Mouse (Mus musculus) activated CD4-positive, CD25-positive, alpha-beta regulatory T cell, adult 4 months (primary cell): Measurements from ENCODE around the gene Polr3b. TPM values are rescaled to one million over a fixed set of nuclear protein-coding genes. Genes with fewer than 3 reads are reported as not detected.

Source experiments
- ATAC-seq: one replicate; pipeline ENCODE4 v1.8.0; 2017
- polyA plus RNA-seq, 2 experiments: library from polyadenylated mRNA; unstranded; fragments of 100-300 nt; shearing (Covaris generic); gene quantifications; one replicate each; pipeline ENCODE4 v1.2.1; 2017

Polr3b gene
- polyA plus RNA-seq, 2 experiments from 2014 or later = 11.8 to 13.3 TPM

DNA sequence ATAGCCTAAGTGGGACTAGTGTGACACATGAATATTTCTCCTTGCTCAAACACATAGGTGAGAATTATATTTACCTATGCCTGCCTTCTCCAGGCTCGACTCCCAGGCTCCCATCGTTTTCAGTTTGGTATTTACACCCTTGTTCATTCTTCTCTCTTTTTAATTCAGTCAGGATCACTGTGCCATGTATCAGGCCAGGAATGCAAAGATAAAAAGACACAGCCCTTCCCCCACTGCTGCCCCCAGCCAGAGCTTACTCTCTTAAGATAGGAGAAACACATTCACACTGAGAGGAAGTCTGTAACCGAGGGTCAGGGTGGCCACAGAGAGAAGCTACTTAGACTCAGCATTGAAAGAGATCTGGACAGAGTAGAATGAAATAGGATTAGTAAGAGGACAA lies 10.4 kb upstream of the Polr3b start:
- no peak for ATAC-seq

DNA sequence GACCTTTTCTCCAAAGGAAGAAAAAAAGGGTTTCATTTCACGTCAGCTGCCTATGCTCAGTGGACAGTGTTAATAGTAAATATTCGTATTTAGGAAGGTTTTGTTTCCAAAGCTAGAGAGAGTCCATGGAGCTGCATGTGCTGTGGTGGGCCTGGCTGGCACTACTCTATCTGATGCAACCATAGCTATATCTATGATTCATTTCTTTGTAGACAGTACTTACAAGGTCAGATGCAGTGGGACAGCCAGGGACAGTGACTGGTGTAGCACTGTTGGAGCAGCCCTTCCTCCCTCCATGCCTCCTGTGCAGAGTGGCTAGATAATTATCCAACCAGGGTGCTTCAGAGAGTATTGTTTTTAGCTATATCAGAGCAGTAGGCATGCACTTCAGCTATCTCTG lies 9.8 kb upstream of the Polr3b start:
- no peak for ATAC-seq

DNA sequence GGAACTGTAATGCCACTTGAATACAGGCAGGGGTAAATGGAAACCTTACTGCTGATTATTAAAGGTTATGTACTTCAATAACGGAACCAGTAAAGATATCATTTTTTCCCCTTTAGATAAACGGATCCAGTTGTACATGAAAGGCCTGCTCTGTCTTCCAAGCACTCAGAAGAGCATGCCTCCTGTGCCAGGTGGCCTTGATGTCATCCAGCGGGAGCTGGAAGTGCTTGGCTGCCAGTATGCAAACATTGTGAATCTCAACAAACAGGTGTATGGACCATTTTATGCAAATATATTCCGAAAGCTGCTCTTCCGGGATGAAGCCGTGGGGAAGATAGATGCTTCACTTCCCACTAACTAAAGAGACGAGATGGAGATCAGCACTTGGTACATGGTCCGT lies 8.7 kb upstream of the Polr3b start:
- ATAC-seq = no peak

DNA sequence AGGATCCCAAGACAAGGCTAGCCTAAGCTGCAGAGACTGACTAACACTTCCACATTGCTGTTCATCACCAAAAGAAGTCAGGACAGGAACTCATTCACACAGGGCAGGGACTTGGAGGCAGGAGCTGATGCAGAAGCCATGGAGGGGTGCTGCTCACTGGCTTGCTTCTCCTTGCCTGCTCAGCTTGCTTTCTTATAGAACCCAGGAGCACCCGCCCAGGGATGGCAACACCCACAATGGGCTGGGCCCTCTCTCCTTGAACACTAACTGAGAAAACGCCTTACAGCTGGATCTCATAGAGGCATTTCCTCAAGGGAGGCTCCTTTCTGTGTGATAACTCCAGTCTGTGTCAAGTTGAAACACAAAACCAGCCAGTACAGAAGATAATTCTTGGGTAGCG lies 7.0 kb upstream of the Polr3b start:
- ATAC-seq = no peak

DNA sequence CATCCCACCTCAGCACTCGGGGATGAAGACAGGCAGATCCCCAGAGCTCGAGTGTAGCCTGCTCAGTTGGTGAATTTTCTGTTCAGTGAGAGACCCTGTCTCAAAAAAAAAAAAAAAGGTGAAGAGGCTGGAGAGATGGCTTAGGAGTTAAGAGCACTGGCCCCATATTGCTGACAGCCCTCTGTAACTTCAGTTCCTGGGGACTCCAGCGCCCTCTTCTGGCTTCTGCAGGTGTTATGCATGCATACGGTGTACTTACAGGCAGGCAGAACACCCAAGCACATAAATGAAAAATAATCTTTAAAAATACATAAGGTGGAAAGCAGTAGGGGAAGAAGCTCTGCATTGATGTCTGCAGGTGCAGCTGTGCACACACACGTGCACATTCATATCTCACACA lies 9.1 kb downstream of the Polr3b start:
- peak; percentile 38 for ATAC-seq

DNA sequence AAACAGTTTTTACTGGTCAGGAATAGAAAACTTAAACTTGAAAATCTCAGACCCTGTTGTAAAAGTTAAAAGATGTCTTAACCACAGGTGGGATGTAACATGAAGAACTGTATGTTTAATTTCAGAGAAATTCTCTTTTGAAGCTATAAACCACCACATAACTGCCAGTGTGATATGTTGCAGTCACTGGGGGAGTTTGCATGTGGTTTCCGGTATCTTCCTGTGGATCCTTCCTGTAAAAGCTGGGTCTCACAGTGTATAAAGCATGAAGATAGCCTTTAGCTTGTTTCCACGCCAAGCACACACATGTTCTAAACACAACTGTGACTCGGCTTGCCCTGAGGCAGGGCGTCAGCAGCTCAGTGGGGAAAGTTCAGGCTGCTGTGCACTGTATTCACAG lies 9.9 kb downstream of the Polr3b start:
- peak; percentile 79 for ATAC-seq

DNA sequence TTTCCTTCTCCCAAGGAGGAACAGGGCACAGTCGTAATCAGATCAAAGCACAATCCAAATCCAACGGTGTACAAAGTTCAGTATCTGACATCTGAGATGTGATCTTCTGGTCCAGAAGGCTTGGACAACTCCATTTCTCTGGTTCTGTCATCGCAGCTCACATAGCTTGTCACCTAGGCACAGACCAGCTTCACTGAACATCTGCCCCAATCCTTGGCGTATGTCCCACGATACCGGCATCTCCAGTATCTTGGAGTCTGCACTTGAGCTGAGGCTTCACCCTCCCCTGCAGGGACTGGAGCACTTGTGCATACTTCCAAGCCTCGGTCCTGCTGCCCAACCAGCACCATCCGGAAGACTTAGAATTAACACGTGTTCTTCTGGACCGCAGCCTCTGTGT lies 14.6 kb downstream of the Polr3b start:
- ATAC-seq = no peak

DNA sequence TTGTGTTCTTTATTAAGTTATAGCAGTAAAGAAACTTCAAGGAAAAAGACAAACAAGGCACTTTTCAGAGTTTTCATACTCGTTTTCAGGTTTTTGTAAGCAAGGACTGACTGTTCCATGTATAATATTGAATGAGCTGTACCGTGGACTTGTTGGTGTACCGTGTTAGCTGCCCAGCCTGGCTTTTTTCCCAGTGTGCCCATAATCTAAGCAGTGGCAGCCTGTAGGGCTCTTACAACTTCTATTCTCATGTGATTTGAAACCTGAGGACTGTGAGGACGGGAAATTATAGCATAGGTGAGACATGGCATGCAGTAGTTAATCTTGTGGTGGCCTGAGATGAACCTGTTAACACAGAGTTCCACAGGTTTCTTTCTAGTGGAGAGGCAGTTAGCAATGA lies 16.3 kb downstream of the Polr3b start:
- no peak for ATAC-seq

DNA sequence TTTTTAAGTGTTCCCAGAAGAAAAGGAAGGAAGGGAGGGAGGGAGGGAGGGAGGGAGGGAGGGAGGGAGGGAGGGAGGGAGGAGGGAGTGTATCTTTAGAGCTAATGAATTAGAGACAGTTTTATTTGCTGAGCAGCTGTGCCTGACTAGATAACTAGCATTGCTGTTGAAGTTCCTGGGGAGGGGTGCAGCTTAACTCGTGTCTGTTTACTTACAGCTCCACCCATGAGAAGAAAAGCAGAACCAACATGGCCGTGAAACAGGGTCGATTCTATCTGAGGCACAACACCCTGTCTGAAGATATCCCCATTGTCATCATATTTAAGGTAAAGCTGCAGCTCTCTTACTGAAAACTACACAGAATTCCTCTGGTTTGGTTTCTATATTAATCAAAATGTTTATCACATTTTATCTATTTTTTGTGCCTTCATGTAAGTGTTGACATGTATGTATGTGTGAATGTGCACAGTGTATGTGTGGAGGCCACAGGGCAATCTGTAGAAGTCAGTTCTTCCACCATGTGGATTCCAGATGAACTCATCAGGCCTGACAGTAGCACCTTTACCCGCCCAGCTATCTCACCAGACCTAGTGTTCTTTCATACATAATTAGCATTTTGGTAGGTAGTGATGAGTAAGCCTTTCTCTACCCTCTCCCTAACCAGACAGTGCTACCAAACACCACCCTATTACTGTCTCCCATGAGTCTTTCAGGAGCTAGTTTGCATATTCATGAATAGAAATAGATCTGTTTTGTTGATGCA lies 17.6 kb downstream of the Polr3b start:
- ATAC-seq = no peak

DNA sequence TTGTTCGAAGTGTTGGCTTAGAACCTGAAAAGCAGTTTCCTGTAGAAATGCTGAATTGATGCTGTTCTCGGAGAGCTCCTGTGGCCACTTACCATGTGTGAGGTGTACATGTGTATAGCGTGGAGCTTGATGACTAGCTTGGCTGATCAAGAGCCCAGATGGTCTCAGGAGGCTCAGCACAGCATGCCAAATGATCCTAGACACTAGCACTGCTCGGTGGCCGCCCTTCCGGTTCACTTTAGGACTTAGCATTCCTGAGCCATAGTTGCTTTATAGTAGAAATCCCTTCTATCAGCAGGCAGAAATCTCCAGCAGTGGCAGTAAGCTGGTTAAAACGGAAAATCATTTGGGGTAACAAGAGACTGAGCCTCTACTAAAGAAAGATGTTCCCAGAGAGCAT lies 18.8 kb downstream of the Polr3b start:
- no peak for ATAC-seq

DNA sequence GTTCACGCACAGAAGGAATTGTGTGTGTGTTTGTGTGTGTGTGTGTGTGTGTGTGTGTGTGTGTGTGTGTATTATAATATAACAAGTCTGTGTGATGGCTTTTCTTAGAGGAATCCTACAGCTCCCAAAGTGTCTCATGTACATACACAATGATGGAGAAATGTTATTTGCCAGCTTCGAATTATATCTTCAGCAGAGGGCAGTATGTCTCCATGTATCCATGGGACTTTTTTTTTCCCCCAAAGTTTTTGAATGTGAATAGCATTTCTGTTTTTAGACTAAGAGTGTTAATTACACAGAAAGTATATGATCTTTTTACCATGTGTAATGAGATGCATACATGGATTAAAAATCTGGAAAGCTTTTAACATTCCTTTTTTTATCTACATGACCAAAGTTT lies 19.5 kb downstream of the Polr3b start:
- ATAC-seq = no peak

DNA sequence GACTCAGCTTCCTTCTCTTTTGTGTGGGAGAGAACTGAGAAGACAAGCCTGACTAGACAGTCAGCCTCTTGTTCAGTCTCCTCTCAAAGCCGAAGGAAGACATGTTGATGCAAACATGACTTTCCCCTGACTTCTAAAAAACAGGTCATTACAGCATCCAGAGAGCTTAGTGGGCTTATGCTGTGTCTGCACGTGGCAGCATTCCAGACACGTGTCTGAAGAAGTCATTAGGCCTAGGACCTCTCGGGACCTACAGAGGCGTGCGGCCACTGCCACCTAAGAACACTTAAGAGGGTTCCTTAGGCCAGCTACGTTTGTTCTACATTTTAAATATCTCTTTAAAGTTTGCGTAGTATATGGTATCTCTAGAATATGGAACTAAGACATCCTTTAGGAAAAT lies 23.8 kb downstream of the Polr3b start:
- no peak for ATAC-seq

DNA sequence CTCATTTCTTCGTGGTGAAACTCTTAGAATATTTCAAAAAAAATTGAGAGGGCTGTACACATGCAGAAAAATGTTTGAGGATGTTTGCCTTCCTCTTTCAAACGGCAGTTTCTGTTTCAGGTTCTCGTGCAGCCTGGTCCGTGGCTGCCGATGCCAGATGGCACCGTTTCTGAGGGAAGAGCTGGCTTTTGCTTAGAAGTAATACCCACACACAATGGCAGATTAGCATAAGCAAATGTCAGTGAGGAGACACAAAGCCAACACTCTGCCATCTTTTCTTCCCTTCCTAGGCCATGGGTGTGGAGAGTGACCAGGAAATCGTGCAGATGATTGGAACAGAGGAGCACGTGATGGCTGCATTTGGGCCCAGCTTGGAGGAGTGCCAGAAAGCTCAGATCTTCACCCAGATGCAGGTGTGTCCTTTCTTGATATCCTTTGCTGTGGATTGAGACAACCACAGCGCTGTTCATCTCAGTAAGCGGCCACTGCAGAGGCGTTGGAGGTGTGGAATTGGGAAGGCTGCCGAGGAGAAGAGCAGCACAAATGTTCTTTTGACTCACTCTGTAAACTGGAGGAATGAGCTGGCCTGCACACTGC lies 24.5 kb downstream of the Polr3b start:
- peak; percentile 76 for ATAC-seq

DNA sequence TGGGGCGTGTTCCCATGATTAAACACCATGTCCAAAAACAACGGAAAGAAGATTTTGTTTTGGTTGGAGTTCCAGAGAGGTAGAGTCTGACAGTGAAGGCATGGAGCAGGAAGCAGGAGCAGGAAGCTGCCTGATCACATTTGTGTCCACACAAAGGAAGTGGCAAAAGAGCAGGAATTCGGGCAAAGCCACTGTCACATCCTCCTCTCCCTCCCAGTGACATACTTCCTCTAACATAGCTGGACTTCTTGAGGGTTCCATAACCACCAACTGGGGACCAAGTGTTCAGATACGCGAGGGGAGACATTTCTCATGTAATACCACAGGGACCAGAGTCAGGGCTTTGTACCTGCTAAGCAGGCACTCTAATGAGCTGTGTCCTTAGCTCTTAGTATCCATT lies 25.2 kb downstream of the Polr3b start:
- ATAC-seq = no peak

DNA sequence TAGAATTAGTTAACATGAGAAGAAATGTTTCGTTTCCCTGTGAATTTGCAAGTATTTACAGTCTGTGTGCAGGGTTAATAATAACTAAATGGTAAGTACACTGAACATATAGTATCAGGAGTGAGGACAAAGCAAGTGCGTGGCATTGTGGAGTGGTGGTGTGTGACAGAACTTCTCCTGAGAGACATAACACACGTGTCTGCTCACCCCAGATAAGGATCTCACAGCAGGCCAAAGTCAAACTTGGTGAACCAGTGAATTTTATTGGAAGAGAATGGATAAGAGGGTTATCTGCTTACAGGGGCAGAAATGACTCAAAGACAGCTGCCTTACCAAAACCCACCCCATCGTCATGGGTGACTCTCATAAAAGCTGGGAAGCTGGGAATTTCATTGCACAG lies 26.8 kb downstream of the Polr3b start:
- no peak for ATAC-seq

DNA sequence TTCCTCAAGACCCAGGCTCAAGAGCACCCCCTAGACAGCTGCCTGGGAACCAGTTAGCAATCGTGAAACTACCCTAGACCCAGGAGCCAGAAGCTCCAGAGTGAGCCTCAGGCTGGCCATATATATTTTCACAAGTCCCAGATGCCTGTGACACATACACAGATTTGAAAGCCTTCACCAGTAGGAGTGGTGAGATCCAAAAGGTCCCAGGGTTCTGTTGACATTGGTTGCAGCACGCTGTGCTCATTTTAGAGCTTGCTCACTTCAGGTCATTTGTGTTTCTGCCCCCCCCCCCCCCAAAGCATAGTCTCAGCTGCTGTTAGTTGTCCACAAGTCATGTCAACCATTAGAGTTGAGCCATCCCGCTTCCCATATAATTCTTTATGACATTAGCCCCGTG lies 31.9 kb downstream of the Polr3b start:
- ATAC-seq = no peak

DNA sequence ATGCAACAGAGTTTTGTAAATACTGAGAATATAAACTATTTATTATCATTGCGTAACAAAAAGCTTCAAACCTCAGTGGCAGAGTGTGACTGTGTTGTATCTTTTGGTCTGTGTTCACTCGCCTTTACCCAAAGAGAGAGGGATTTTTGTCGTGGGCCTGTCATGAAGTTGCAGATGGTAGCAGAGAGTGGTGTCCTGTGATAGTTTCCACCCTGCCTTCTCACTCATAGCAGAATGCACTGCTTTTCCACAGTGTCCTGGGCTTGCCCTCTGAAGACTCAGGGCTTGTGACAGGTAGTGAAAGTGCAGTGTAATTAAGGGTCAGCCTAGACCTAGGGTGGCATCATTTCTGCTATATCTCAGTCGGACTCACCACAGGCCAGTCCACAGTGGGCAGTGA lies 32.6 kb downstream of the Polr3b start:
- ATAC-seq = no peak

DNA sequence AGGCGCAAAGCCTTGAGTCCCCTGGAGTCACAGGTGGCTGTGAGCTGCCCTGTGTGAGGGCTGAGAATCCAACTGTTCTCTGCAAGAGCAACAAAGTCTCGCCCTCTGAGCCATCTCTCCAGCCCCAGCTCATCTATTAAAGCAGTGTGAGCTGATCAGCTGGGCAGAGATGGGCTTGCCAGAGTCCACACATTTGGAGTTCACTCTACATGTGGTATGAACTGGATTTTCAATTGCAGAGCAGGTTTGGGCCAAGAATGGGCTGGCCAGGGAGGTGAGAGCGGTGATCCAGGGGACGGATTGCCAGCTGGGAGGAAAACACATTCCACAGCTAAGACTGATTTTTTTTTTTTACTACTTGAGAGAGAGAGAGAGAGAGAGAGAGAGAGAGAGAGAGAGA lies 34.5 kb downstream of the Polr3b start:
- no peak for ATAC-seq

DNA sequence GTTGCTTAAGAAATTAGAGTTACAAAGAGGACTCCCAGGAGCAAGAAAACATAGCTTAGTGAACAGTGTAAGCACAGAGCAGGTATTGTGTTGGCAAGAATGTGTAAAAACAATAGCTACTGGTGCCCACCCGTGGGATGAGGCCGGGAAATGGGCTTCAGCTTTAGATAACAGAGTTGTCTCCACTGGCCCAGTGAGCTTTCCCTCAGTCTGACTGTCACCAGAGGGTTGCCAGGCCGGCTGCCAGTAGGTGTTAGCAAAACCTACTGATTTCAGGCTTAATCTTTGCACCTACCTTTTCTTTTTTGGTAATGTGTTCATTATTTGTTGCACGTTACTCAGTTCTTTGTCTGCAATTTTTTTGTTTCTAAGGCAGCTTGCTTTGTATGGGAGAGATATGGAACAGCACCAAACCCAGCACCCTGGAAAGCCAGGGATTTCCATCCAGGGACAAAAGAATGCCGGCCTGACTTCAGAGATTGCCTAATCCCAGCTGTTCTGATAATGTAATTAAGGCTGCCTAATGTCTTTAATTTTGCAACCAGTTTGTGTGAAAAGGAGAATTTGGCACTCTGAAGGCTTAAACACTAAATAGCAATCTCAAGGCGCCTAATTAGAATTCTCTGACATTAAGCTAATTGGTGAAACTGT lies 35.5 kb downstream of the Polr3b start:
- no peak for ATAC-seq

DNA sequence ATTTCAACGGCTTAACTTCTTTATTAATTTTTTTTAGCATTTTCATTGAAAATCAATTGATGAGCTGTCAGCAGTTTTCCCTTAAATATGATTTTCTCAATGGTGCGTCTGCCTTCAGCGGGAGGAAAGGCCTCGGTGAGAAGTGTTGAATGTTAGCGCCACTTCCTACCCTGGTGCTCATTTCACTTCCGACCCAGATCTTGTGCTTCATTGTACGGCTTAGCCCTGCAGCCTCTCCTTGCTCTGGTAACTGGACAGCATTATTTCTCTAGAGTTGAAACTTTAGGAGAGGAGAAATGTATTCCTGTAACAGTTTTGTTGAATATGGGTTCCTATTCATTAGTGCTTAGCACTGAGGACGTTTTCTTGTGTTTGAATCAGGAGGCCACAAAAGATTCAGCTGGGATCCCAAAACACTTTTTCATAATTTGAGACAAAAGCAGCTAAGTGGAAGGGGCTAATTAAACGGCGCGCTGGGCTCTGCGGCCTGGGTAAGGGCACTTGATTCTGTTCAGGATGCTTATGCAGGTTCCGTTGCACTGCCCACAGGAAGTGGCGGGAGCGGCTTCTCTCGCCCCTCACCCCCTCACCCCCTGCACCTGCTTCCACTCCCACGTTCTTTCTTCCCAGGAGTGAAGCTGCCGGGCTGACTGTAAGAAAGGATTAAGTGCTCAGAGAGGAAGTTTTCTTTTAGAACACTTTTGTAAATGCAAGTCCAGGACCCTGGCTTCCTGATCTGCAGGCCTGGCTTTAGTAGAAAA lies 36.2 kb downstream of the Polr3b start:
- ATAC-seq = no peak

DNA sequence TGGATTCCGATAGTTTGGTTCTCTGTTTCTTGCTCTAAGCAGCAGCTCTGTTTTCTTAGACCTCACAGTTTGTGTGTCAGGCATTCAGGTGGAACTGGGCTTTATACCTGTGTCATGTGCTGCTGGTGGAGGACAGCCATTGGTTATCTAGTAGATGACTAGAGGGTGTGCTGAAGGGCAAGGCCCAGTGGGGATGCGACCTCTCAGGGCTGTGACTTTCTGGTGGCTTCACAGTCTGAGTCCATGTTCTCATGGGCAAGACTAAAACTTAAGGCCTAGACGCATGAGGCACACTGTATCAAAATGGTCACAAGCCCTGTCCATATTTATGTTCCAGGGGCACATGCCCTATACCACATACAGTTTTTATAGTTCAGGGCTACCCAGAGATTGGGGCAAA lies 37.2 kb downstream of the Polr3b start:
- no peak for ATAC-seq

DNA sequence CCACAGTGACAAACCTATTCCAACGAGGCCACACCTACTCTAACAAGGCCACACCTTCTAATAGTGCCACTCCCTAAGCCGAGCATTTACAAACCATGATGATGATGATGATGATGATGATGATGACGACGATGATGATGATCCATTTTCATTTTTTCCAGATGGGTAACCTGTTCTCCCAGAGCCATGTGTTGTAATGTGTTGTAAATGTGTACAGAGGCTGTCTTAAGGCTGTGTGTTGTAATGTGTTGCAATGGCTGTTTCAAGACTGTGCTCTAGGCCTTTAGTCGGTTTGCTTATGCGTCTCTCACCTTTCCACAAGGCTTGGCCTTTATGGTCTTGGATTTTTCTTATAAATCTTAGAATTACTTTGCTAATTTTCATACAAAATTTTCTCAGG lies 40.0 kb downstream of the Polr3b start:
- no peak for ATAC-seq

DNA sequence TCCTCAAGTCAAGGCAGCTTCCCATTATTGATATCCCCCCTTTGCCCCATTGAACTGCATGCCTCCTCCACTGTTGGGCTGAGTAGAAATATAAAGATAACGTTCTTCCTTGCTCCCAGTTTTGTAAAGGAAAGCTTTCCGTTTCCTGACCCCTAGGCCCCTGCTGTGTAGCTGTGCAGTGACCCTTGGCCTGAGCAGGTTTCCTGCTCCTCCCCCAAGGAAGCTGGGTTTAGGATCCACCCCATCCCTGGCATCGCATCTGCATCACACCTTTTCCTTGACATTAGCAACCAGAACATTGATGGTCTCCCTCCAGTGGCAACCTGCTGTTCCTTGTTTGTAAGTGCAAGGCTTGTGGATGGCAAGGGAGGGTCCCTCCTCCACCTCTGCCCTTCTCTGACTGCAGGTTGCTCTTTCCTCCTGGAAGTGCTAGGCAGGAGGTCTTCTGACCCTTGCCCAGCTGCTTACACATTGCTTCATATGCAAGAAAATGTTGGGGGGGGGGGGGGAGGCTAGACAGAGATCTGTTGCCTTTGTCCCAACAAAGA lies 43.7 kb downstream of the Polr3b start:
- no peak for ATAC-seq
